Mouse (Mus musculus) lung, postnatal 0 days (tissue): Measurements from ENCODE around the gene Plxna3.

Experiments used
- CTCF ChIP-seq: IDR thresholded peaks from 2 replicates; pipeline ENCODE4 v1.5.1; 2016; ENCODE audit warnings: antibody characterized with exemption, mild to moderate bottlenecking
- EP300 ChIP-seq: IDR thresholded peaks from 2 replicates; pipeline ENCODE4 v1.6.1; 2016; ENCODE audit warnings: antibody characterized with exemption, mild to moderate bottlenecking, control low read depth

DNA sequence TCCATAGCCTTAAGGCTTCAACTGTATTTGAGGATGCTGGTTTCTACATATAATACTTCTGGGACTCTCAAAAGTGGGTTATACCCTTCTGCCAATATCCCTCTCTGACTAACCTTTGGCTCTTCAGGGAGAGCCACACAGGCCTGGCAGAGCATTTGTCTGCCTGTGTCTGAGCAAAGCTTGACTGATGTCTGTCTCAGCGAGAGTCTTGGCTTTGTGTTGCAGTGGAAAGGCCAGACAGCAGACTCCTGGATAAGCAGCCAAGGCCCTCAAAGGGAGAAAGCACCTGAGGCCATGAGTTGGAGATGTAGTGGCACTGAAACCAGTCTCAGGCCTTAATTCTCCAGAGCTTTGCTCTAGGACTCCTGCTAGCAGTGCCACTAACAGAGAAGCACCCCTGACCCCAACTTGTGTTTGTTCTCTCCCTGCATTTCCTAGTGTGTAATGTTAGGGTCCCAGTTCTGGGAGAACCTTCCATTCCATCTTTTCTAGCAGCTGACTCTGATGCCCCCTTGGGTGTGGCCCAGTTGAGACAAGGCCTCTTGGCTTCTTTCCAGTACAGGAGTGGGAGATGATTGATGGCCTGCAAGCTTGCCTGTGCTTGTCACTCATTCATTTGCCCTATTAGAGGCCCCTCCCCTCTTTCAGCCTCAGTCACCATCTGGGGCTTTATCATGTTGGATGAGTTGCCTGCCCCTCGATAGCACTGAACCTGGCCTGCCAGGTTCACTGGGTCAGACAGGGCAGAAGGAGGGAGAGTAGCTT, 1.5 kb downstream of the Plxna3 start:
- TF ChIP-seq EP300 (no peak), CTCF (no peak)
